Mouse (Mus musculus): ENCODE results near the gene Mri1.
"Not testable (repeated sequence)": the region's sequence is repeated elsewhere in the genome, so short reads cannot be mapped to it uniquely, and the experiment has no call there.

Mri1 gene

GRCm38 (mm10) chr8:84256822-84257610 is at the start of gene Mri1:
Mri1 (minus strand) TSS chr8:84257326.
- peak; percentile 80 for DNase-seq

GRCm38 (mm10) chr8:84303951-84304350 is 46.8 kb upstream of the Mri1 start:
- no peak for DNase-seq

- no peak for DNase-seq
Measured at GRCm38 (mm10) chr8:84297029-84297785, 40.1 kb upstream of the Mri1 start.

- peak; percentile 75 for DNase-seq
Measured at GRCm38 (mm10) chr8:84291688-84292087, 34.6 kb upstream of the Mri1 start.

GRCm38 (mm10) chr8:84291086-84291485 is 34.0 kb upstream of the Mri1 start:
- peak; percentile 66 for DNase-seq

- peak; percentile 35 for DNase-seq
Measured at GRCm38 (mm10) chr8:84288892-84289291, 31.8 kb upstream of the Mri1 start.

GRCm38 (mm10) chr8:84285665-84286064 is 28.5 kb upstream of the Mri1 start:
- DNase-seq, result not testable (repeated sequence)

GRCm38 (mm10) chr8:84284608-84285063 is 27.5 kb upstream of the Mri1 start:
- no peak for DNase-seq

GRCm38 (mm10) chr8:84280777-84281176 is 23.7 kb upstream of the Mri1 start:
- no peak for DNase-seq

- no peak for DNase-seq
Measured at GRCm38 (mm10) chr8:84276447-84276846, 19.3 kb upstream of the Mri1 start.

- no peak for DNase-seq
Measured at GRCm38 (mm10) chr8:84273968-84274367, 16.8 kb upstream of the Mri1 start.

- DNase-seq, result no peak
Measured at GRCm38 (mm10) chr8:84272302-84272701, 15.2 kb upstream of the Mri1 start.

GRCm38 (mm10) chr8:84269950-84270773 is 13.0 kb upstream of the Mri1 start, which contains the start of gene Ccdc130:
Ccdc130 (minus strand) TSS chr8:84270380.
- peak; percentile 100 for DNase-seq

GRCm38 (mm10) chr8:84261098-84261497 is 4.0 kb upstream of the Mri1 start:
- DNase-seq, result no peak

GRCm38 (mm10) chr8:84256458-84256821 is 686 bp downstream of the Mri1 start:
- no peak for DNase-seq

- DNase-seq, result no peak
Measured at GRCm38 (mm10) chr8:84255858-84256257, 1.3 kb downstream of the Mri1 start.

GRCm38 (mm10) chr8:84249257-84250170 is 7.6 kb downstream of the Mri1 start, which contains the start of gene D8Ertd738e:
D8Ertd738e (minus strand) TSS chr8:84249719.
- DNase-seq, result peak; percentile 77

GRCm38 (mm10) chr8:84241821-84242220 is 15.3 kb downstream of the Mri1 start:
- no peak for DNase-seq

- DNase-seq, result no peak
Measured at GRCm38 (mm10) chr8:84241167-84241566, 16.0 kb downstream of the Mri1 start.

- no peak for DNase-seq
Measured at GRCm38 (mm10) chr8:84237542-84238229, 19.4 kb downstream of the Mri1 start.

- DNase-seq, result peak; percentile 98
Measured at GRCm38 (mm10) chr8:84236998-84237473, 20.1 kb downstream of the Mri1 start, which contains the start of gene Zswim4. Zswim4 (minus strand) TSS chr8:84237055.
